Mouse (Mus musculus) left cerebral cortex, adult 9 months (tissue): ENCODE data around the gene Trpt1.
"Not testable (repeated sequence)": the region's sequence is repeated elsewhere in the genome, so short reads cannot be mapped to it uniquely, and the experiment has no call there.

ENCODE experiments used
- DNase-seq, 2 experiments: peaks; one replicate each; pipeline ENCODE4 v3.0.0; 2022; ENCODE audit warnings: low spot score in 2 of 2

Gene Trpt1

DNA sequence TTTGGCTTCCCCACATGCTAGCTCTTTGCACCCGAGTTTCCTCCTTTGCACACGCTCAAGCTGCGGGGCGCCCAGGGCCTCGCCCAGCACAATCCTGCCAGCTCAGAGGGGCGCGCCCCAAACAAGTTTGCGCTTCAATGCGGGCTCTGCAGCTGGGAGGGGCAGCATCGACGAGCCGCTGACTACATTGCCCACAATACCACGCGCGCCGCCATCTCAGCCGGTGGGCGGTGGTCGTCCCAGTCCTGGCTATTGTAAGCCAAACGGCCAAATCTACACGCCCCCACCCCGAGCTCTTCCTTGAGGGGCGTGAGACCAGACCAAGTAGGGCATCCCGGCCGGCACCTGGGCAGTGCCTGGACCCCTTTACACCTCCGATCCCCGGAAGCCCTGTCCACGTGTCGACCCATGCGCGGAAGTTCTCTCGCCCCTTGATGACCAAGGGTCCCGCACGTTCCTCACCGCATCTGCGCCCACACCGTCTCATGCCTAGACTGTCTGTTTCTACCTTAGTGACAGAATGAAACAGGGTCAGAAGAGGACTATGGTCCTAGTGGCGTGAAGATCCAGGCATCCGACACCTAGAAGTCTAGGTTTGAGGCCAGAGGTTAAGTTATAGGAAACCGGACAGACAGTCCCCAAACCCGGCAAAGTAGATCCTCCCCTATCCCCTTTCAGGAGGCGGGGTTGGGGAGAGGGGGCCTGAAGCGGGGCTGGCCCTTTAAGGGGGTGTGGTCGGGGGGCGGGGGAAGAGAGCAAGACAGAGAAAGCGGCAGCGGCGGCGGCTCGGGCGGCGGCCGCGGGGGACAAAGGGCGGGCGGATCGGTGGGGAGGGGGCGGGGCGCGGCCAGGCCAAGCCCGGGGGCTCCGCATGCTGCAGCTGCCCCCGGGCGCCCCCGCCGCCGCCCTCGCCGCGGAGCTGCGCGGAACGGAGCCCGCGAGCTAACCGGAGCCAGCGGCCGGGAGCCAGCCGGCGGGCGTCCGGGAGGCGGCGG, 21.4 kb upstream of the Trpt1 start, which contains the start of gene Ppp1r14b:
Gene Ppp1r14b (plus strand): TSS at position 758 of the 995 bp plus-strand sequence.
- peak in 1 of 2 experiments; percentile 72 for DNase-seq

DNA sequence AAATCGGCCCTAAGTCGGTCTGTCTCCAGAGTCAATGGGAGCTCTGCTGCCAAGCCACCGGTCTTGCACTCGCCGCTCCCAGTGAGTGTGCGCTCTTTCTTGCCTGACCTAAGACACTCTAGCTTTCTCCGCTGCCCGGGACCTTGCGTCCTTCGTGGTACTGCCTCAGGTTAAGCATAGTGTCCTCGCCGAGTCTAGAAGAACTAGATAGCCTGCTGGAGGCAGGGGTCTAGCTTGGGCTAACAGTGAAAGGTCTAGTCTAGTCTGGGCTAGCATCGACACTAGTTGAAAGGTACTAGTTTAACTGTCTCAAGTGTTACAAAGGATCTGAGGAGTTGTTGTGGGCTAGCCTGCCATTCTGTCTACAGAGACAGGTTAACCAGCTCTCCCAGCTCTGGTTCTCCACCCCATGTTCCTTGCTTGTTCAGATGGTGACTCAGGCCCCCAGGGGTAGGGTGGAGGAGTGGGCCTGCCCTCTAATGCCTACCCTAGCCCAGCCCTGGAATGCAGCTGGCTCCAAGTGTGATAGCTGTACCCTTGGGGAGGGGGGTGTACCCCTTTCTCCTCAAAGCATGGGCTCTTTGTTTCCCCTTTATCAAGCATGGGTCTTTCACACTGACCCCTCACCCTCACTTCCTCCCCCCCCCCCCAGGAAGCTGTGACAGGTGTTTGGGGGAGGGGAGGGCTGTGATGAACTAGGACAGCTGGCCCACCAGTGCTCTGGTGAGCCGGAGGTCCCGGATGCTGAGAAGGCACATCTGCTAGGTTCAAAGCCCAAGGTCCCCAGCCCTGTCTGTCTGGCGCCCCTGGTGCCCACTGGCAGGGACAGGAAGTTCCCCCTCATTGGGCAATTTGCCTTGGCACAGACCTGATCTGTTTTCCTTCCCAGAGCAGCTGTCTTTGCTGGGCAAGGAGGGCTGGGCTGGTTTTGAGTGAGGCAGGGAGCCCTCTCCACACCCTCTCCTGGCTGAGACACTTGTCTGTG, 20.1 kb upstream of the Trpt1 start, which contains the start of gene Plcb3:
Gene Plcb3 (minus strand): TSS at position 934 of the 985 bp plus-strand sequence.
- DNase-seq, result peak in 1 of 2 experiments; percentile 71

DNA sequence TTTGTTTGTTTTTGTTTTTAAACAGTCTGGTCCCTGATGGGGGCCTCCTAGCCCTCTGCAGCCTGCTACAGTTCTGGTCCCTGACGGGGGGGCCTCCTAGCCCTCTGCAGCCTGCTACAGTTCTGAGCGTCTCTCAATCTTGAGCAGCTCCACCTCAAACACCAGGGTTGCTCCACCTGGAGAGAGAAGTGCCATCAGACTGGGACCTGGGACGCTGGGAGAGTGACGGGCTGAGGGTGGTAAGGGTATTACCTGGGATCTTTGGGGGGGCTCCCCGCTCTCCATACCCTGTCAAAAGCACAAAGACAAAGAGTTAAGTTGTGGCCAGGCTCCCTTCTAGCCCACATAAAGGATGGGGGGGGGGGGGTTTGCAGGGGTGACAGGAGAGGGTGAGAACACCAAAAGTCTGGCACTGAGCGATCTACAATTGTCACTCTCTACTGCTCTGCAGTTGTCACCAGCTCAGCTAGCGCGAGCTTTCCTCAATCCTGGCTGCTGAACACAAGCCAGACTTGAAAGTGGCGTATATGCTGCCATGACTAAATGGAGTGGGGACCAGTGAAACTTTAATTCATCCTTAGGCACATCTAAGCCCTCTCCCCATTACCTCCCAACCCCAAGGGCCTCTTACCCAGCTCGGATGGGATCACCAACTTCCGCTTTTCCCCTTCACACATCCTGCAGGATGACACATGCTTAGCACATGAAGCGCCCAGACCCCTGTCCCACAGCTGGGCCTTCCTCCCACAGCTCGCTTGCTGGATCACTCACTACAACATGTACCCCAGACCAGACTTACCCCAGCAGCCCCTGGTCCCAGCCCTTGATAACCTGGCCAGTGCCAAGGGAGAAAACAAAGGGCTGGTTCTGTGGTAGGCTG, 17.9 kb upstream of the Trpt1 start:
- no peak for DNase-seq

DNA sequence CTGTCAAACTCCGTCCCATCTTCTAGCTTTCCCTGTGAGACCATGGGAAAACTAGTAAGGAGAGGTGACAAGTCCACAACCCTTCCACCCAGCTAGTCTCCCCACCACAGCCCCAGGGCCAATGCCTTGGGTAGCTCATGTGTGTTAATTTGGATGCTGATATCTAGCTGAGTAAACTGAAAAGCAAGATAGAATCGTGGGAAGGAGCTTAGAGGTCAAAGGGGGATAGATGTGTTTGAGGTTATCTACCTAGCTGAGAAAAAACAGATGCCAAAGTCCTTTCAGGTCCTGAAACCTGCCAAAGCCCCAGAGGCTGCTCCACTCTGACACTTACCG, 17.3 kb upstream of the Trpt1 start:
- no peak for DNase-seq

DNA sequence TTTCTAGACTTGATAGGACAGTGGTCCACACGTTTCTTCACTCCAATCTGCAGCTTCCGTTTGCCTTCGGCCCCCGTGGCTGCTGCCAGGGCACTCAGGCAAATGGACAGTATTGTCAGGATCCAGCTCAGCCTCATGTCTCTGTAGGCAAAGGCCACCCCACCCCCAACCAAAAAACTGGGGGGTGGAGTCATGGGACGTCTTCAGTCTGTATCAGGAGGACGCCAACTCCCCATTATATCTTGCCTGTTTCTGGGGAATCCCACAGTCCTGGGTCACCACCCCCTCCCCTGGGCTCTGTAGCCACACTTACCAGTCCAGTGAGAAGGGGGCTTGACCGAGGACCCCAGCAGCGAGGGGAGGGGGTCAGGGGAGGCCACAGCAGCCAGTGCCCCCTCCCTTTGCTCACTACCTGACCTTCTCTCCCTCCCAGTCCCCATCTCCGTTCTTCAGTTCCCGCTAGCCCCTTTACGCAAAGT, 16.9 kb upstream of the Trpt1 start:
- DNase-seq, result peak; percentile 58 to 66

DNA sequence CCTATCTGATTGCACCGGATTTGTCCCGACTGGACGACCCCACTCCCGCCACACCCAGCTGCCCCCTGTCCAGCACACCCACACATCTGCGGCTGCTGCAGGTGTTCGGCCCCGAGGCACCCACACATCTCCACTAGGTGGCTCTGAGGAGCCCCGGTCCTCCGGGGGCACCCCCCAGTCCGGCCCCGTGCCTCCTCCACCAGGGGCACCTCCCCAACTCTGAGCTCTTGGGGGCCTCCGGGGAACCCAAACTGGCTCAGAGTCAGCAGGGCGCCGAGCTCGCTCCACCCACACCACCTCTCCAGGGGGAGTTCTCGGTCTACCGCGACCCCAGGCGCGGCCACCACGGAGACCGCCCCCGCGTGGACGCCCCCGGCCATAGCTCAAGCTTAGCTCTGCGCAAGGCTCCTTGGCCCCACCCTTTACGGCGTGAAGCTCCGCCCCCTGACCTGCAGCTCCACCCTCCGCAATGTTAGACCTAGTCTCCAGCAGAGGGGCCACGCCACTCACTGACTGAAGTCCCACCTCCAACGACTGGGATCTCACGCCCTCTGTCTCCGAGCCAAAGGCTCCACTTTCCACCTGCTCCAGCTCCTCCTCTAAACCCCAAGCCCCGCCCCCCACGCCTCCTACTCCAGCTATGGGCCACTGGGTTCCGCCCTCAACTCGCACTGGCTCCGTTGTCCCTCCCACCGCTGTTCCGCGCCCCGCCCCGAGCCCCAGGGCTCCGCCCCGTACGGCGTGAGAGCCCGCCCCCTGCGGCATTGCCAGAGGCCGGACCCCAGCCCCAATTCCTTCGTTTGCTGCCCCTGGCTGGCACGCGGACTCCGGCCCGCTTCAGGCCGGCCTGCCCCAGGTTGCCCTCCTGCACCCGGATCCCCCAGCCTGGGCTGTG, 16.2 kb upstream of the Trpt1 start:
- DNase-seq, result peak; percentile 99

DNA sequence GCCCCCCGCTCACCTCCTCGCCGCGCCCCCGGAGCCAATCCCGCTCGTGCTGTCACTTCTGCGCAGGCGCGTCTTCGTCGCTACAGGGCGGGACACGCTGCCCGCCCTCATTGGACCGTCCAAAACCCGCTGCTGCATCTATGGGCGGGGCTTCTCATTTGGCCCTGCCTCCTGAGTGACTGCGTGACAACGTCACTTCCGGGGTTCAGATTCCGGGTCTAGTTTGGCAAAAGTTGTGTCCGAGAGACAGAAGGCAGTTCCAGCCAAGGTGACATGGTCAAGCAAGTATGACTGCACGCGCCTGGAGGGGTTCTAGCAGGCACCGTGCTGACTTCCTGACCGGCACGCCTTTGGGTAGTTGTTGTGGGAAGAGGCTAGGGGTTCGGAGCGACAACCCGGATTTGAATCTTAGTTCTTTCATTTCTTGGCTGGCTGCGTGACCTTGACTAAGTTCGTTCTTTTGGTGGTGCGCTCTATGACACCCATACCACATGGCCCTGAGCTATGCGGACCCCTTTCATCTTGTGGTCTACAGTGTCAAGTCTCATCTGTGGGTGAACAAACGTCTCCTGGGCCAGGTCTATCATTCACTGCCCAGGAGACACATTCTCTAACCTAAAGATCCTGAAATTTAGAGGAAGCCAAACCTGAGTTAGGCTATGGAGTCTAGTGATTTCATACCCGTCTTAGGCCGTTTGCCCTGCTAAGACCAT, 15.4 kb upstream of the Trpt1 start, which contains the start of gene Fkbp2:
Gene Fkbp2 (minus strand): TSS at position 121 of the 713 bp plus-strand sequence.
- DNase-seq, result peak; percentile 97 to 98

DNA sequence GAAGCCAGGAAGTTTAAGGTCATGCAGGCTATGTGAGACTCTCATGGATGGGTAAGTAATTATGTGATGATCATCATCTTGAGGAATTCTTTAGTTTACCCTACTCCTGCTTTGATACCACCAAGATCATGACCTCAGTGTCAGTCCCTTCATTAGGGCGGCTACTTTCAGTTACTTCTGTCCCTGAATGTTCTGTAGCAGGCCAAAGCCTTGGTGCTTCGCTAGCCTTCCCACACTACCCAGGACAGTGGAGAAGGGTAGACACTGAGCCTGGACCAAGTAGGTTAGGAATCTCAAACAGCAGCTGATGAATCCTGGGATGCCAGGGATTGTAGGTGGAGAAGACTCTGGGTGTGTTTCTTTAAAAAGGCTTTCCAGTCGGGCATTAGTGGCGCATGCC, 14.5 kb upstream of the Trpt1 start:
- DNase-seq, result no peak

DNA sequence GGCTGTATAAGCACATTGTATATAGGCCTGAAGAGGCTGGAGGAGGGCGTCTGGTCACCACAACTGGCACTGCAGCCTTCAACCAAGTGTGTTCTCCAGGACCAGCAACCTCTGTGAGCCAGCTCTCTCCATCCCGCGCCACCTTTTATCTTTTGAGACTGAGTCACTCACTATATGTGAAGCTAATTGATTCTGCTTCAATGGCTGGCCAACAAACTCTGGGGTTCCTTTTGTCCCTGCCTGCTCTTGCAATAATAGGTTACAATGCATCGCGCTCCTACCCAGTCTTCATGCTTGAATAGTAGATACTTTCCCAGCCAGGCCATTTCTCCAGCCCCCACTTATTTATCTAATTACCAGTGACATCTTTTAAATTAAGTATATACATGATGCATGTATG, 12.3 kb upstream of the Trpt1 start:
- DNase-seq, result no peak

DNA sequence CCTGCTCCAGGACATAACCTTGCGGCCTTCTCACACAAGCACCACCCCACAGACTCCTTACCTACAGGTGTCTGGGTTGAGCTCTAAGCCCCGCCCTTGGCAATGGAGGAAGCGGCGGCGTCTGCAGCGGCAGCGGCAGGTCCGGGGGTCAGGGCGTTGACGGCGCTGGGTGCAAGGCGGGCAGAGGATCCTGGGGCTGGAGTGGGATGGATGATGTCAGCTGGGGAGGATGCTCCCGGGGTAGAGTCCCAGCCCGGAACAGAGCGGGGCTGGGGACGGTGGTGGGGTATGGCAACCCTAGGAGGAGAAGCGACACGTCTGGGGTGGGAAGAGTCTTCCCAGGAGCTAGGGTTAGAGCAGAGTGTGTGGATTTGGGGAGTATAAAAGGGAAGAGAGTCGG, 10.6 kb upstream of the Trpt1 start:
- no peak for DNase-seq

DNA sequence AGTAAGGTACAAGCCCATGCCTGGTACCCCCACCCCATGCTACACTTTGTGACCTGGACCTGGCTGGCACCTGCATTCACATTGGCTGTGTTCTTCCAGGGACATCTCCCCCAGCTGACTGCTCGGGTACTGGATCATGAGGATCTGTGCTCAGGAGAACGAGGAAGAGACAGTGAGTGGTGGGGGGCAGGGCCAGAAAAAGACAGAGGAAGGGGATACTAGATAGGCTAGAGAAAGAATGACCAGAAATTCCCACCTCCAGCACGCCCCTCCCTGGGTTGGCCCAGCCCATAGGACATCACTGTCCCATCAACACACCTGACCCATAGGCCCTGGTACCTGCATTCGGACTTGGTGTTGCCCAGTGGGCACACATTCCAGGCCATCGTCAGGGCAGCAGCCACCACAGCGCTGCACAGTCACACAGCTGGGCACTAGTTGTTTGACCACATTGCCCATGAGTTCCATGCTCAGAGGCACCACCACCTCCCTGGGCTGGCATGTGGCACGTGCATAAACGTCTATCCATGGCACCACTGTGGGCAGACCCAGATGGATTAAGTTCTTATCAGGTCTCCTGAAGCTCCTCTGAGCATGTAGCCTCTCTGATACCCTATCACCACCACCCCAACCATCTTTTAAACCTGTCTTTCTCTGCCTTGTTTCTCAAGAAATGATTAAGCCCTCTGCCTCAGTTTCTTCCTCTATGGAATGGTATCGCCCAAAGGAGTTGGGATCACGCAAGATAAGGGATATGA, 9.8 kb upstream of the Trpt1 start:
- DNase-seq, result no peak

DNA sequence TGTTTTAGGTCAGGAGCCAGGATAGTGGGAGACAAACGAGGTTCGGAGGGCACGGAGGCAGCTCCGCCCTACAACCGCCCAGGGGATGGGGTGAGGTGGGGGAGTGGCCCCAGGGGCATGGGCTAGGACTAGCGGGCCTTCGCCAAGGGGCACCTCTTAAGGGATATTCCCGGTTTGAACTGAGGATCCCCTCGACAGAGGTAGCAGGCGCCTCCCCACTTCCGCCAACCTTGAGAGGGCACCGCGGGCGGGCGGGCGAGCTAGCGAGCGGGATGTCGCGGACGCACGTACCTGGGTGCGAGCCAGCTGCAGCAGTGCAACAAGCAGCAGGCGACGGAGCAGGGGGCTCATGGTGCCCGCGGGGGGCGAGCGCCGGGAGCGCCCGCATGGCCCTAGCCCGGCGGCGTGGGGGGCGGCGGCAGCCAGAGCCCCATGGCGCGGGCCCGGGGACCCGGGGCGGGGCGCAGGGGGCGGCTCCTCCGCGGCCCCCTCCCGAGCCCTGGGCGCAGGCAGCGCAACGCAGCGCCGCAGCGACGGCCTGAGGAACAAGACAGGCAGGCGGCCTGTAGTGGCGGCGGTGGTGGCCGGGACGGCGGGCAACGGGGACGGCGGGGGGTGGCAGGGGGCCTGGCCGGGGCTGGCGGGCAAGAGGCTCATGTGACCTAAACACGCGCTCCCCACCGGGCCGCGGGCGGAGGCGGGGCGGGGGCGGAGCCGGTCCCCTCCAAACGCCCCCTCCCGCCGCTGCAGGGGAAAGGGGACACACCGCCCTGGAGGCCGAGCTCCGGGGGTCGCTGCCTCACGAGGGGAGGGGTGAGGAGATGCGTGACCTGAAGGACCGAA, 8.6 kb upstream of the Trpt1 start, which contains the start of gene Vegfb:
Gene Vegfb (minus strand): TSS at position 591 of the 843 bp plus-strand sequence.
- DNase-seq, result peak in 1 of 2 experiments; percentile 51

DNA sequence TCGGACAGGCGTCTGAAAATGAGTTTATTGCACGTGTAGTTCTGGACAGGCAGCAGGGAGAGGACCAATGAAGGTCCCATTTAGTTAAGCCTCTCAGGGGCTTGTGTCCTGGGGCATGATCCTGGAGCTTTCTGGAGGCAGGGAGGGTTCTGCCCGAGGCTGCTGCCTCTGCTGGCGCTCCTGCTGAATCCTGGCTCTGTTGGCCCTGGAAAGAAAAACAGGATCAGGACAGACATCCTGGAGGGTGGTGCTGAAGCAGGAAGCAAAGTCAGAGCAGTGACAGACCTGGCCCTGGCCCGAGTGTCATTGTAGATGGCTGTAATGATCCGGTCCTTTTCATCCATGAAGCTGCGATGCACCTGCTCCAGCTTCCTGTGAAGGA, 8.0 kb upstream of the Trpt1 start:
- no peak for DNase-seq

DNA sequence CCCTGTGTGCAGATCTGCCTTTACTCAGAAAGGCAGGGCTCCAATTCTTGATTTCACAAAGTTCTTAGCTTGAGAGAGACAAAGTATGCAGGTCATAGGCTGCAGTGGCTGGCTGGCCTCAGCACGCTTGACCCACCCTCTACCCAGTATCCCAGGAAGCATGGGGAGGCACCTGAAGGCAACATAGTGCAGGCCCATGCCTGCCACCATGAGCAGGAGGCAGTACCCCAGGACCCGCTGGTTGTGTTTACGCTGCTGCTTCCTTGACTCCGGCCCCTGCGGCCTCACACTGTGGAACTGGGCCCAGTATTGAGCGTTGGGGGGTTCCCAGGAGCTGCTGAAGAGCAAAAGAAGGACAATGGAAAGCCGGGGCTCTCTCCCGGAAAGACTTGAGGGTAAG, 6.7 kb upstream of the Trpt1 start:
- no peak for DNase-seq

DNA sequence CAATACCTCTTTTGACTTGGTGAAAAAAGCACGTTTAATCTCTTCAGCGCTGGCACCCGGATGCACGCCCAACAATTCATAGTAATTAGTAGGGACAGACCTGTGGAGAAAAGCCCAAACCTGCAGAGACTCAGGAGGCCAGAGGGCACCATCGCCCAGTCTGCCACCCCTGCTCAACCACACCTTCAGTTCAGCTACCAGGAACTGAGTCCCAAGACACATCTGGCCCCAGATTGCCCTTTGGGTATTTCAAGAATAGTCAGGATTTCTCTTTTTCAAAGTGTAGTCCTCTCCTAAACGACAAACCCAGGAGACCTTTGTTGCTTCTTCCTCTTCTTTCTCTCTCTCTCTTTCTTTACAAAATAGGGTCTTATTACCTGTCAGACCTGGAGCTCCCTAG, 5.2 kb upstream of the Trpt1 start:
- DNase-seq, result no peak

DNA sequence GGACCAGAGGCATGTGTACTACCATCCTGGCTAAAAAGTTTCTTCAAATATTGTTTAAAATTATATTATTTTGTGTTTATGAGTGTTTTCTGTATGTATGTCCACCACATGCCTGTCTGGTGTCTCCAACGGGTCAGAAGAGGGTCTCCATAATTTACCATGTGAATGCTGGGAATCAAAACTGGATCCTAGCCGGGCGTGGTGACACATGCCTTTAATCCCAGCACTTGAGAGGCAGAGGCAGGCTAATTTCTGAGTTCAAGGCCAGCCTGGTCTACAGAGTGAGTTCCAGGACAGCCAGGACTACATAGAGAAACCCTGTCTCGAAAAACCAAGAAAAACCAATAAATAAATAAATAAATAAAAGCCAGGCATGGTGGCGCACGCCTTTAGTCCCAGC, 4.8 kb upstream of the Trpt1 start:
- DNase-seq, result not testable (repeated sequence)
